Mouse (Mus musculus): ENCODE measurements around the gene Sugct. TPM values are rescaled to one million over a fixed set of nuclear protein-coding genes. Genes with fewer than 3 reads are reported as not detected.
"Not testable (repeated sequence)": the region's sequence is repeated elsewhere in the genome, so short reads cannot be mapped to it uniquely, and the experiment has no call there.

The Sugct gene
- polyA plus RNA-seq, 1 experiment from 2014 or later = 5.1 TPM

- Histone ChIP-seq H3K4me3 (no peak overlapping the region), H3K9ac (no peak overlapping the region), H3K4me2 (no peak overlapping the region), H3K9me3 (no peaks in the 10 kb centered on the region), H3K27ac (replicated peaks) (no peak overlapping the region), H3K4me1 (no peaks in the 10 kb centered on the region), H3K36me3 (no peaks in the 10 kb centered on the region), H3K27me3 (replicated peaks) (no peaks in the 10 kb centered on the region)
- no peak for ATAC-seq (ENCODE audit: extremely low read depth, insufficient number of reproducible peaks, low FRiP score, low TSS enrichment)
- WGBS = 81% methylated on average over 5 of the region's 5 CpGs
Observed at GRCm38 (mm10) chr13:17603756-17604155, 91.6 kb downstream of the Sugct start.

GRCm38 (mm10) chr13:17585267-17585913 lies 110.0 kb downstream of the Sugct start:
- no peak for ATAC-seq (ENCODE audit: extremely low read depth, insufficient number of reproducible peaks, low FRiP score, low TSS enrichment)
- no peak overlapping the region for H3K27ac ChIP-seq (replicated peaks)
- H3K4me2 ChIP-seq = no peak overlapping the region
- WGBS = 14% methylated on average over 3 of the region's 3 CpGs
- H3K4me1 ChIP-seq = no peaks in the 10 kb centered on the region
- H3K4me3 ChIP-seq = no peak overlapping the region
- no peaks in the 10 kb centered on the region for H3K9me3 ChIP-seq
- no peaks in the 10 kb centered on the region for H3K27me3 ChIP-seq (replicated peaks)
- H3K9ac ChIP-seq = no peak overlapping the region
- H3K36me3 ChIP-seq = no peaks in the 10 kb centered on the region

GRCm38 (mm10) chr13:17584804-17585203 lies 110.5 kb downstream of the Sugct start:
- no peak overlapping the region for H3K27ac ChIP-seq (replicated peaks)
- no peak overlapping the region for H3K4me3 ChIP-seq
- no peak overlapping the region for H3K9ac ChIP-seq
- no peaks in the 10 kb centered on the region for H3K4me1 ChIP-seq
- H3K27me3 ChIP-seq (replicated peaks) = no peaks in the 10 kb centered on the region
- H3K36me3 ChIP-seq = no peaks in the 10 kb centered on the region
- H3K4me2 ChIP-seq = no peak overlapping the region
- ATAC-seq (ENCODE audit: extremely low read depth, insufficient number of reproducible peaks, low FRiP score, low TSS enrichment) = no peak
- H3K9me3 ChIP-seq = no peaks in the 10 kb centered on the region

- WGBS = 10% methylated on average over 2 of the region's 2 CpGs
- no peaks in the 10 kb centered on the region for H3K27me3 ChIP-seq (replicated peaks)
- H3K4me3 ChIP-seq = no peak overlapping the region
- ATAC-seq (ENCODE audit: extremely low read depth, insufficient number of reproducible peaks, low FRiP score, low TSS enrichment) = no peak
- no peaks in the 10 kb centered on the region for H3K4me1 ChIP-seq
- H3K4me2 ChIP-seq = no peak overlapping the region
- no peaks in the 10 kb centered on the region for H3K36me3 ChIP-seq
- no peaks in the 10 kb centered on the region for H3K9me3 ChIP-seq
- no peak overlapping the region for H3K9ac ChIP-seq
- no peak overlapping the region for H3K27ac ChIP-seq (replicated peaks)
Observed at GRCm38 (mm10) chr13:17581684-17582083, 113.7 kb downstream of the Sugct start.

GRCm38 (mm10) chr13:17559357-17559756 lies 136.0 kb downstream of the Sugct start:
- Histone ChIP-seq H3K4me3 (no peak overlapping the region), H3K9ac (no peak overlapping the region), H3K4me1 (no peaks in the 10 kb centered on the region), H3K27me3 (replicated peaks) (no peaks in the 10 kb centered on the region), H3K9me3 (no peaks in the 10 kb centered on the region), H3K36me3 (no peaks in the 10 kb centered on the region), H3K27ac (replicated peaks) (no peak overlapping the region), H3K4me2 (no peak overlapping the region)
- 68% methylated on average over 3 of the region's 3 CpGs for WGBS
- no peak for ATAC-seq (ENCODE audit: extremely low read depth, insufficient number of reproducible peaks, low FRiP score, low TSS enrichment)

- Histone ChIP-seq H3K4me2 (no peak overlapping the region), H3K27me3 (replicated peaks) (no peaks in the 10 kb centered on the region), H3K4me3 (no peak overlapping the region), H3K4me1 (no peaks in the 10 kb centered on the region), H3K27ac (replicated peaks) (no peak overlapping the region), H3K9me3 (no peaks in the 10 kb centered on the region), H3K36me3 (no peaks in the 10 kb centered on the region), H3K9ac (no peak overlapping the region)
- 68% methylated on average over 1 of the region's 1 CpGs for WGBS
- ATAC-seq (ENCODE audit: extremely low read depth, insufficient number of reproducible peaks, low FRiP score, low TSS enrichment) = no peak
Observed at GRCm38 (mm10) chr13:17536341-17536740, 159.0 kb downstream of the Sugct start.

- Histone ChIP-seq H3K27me3 (replicated peaks) (no peaks in the 10 kb centered on the region), H3K4me1 (no peaks in the 10 kb centered on the region), H3K9ac (no peak overlapping the region), H3K4me3 (no peak overlapping the region), H3K36me3 (no peaks in the 10 kb centered on the region), H3K9me3 (no peaks in the 10 kb centered on the region), H3K4me2 (no peak overlapping the region), H3K27ac (replicated peaks) (no peak overlapping the region)
- no peak for ATAC-seq (ENCODE audit: extremely low read depth, insufficient number of reproducible peaks, low FRiP score, low TSS enrichment)
- 64% methylated on average over 4 of the region's 4 CpGs for WGBS
Observed at GRCm38 (mm10) chr13:17534871-17535270, 160.5 kb downstream of the Sugct start.

GRCm38 (mm10) chr13:17534469-17534868 lies 160.9 kb downstream of the Sugct start:
- H3K9me3 ChIP-seq = no peaks in the 10 kb centered on the region
- no peak overlapping the region for H3K9ac ChIP-seq
- WGBS = 42% methylated on average over 4 of the region's 4 CpGs
- H3K36me3 ChIP-seq = no peaks in the 10 kb centered on the region
- no peak overlapping the region for H3K4me3 ChIP-seq
- no peak for ATAC-seq (ENCODE audit: extremely low read depth, insufficient number of reproducible peaks, low FRiP score, low TSS enrichment)
- no peak overlapping the region for H3K4me2 ChIP-seq
- no peaks in the 10 kb centered on the region for H3K27me3 ChIP-seq (replicated peaks)
- no peak overlapping the region for H3K27ac ChIP-seq (replicated peaks)
- H3K4me1 ChIP-seq = no peaks in the 10 kb centered on the region

- WGBS = 69% methylated on average over 4 of the region's 4 CpGs
- Histone ChIP-seq H3K4me3 (no peak overlapping the region), H3K9ac (no peak overlapping the region), H3K27me3 (replicated peaks) (no peaks in the 10 kb centered on the region), H3K36me3 (no peaks in the 10 kb centered on the region), H3K4me1 (no peaks in the 10 kb centered on the region), H3K9me3 (no peaks in the 10 kb centered on the region), H3K27ac (replicated peaks) (no peak overlapping the region), H3K4me2 (no peak overlapping the region)
- ATAC-seq (ENCODE audit: extremely low read depth, insufficient number of reproducible peaks, low FRiP score, low TSS enrichment) = no peak
Observed at GRCm38 (mm10) chr13:17511184-17511778, 184.1 kb downstream of the Sugct start.

GRCm38 (mm10) chr13:17494936-17495335 lies 200.4 kb downstream of the Sugct start:
- Histone ChIP-seq H3K27ac (replicated peaks) (no peak overlapping the region), H3K4me1 (no peaks in the 10 kb centered on the region), H3K27me3 (replicated peaks) (no peaks in the 10 kb centered on the region), H3K9me3 (no peaks in the 10 kb centered on the region), H3K36me3 (no peaks in the 10 kb centered on the region), H3K4me2 (no peak overlapping the region), H3K4me3 (no peak overlapping the region), H3K9ac (no peak overlapping the region)
- WGBS = 66% methylated on average over 1 of the region's 1 CpGs
- no peak for ATAC-seq (ENCODE audit: extremely low read depth, insufficient number of reproducible peaks, low FRiP score, low TSS enrichment)

GRCm38 (mm10) chr13:17494056-17494574 lies 201.2 kb downstream of the Sugct start:
- H3K27me3 ChIP-seq (replicated peaks) = no peaks in the 10 kb centered on the region
- H3K4me1 ChIP-seq = no peaks in the 10 kb centered on the region

GRCm38 (mm10) chr13:17457981-17458380 lies 237.4 kb downstream of the Sugct start:
- not testable (repeated sequence) for H3K4me1 ChIP-seq; H3K9ac ChIP-seq; H3K9me3 ChIP-seq; ATAC-seq (ENCODE audit: extremely low read depth, insufficient number of reproducible peaks, low FRiP score, low TSS enrichment); H3K27me3 ChIP-seq (replicated peaks); H3K27ac ChIP-seq (replicated peaks); H3K4me2 ChIP-seq; H3K36me3 ChIP-seq; H3K4me3 ChIP-seq
- WGBS = 43% methylated on average over 1 of the region's 1 CpGs

More at GRCm38 (mm10) chr13:17494056-17494574, 201.2 kb downstream of the Sugct start:
- H3K4me2 ChIP-seq = no peak overlapping the region
- no peaks in the 10 kb centered on the region for H3K9me3 ChIP-seq
- H3K27ac ChIP-seq (replicated peaks) = no peak overlapping the region
- no peak overlapping the region for H3K9ac ChIP-seq
- 52% methylated on average over 5 of the region's 5 CpGs for WGBS
- no peaks in the 10 kb centered on the region for H3K36me3 ChIP-seq
- H3K4me3 ChIP-seq = no peak overlapping the region
- no peak for ATAC-seq (ENCODE audit: extremely low read depth, insufficient number of reproducible peaks, low FRiP score, low TSS enrichment)
